Comparison of ENCODE assay signal across 7 mouse cellular contexts in genomic region chr16:64770521-64771430, GRCm38 (mm10). TPM values are rescaled to one million over a fixed set of nuclear protein-coding genes. Genes with fewer than 3 reads are reported as not detected.
A peak's percentile ranks its signal among the peaks of the same experiment; 100 is the strongest.
DNase-seq lines count a peak whose midpoint lies in the region; ATAC-seq lines count a peak whose summit lies in the region.

TSS of gene 4930453N24Rik (minus strand) at chr16:64771161.

- 2% methylated on average over 72 of the region's 72 CpGs for WGBS in intestine, embryonic 16.5 days
- WGBS in midbrain, embryonic 11.5 days = 2% methylated on average over 72 of the region's 72 CpGs

- H3K4me1 ChIP-seq in intestine, embryonic 16.5 days (ENCODE audit: control insufficient read depth, insufficient read depth, low read length) = no peaks in the 10 kb centered on the region; the same call in 1 of the 2 replicates
- H3K4me1 ChIP-seq in midbrain, embryonic 11.5 days (ENCODE audit: control insufficient read depth, insufficient read depth, low read length) = no peaks in the 10 kb centered on the region

- peak within 1 kb of the TSS; percentile 53 for H3K4me2 ChIP-seq in intestine, embryonic 16.5 days (ENCODE audit: low read depth, low read length)
- H3K4me2 ChIP-seq in midbrain, embryonic 11.5 days = peak within 1 kb of the TSS; percentile 52

- peak; percentile 98 for ATAC-seq in intestine, embryonic 16.5 days
- peak; percentile 96 for ATAC-seq in midbrain, embryonic 11.5 days (ENCODE audit: low FRiP score)

- intact Hi-C loops in gastrocnemius, postnatal 36 days (cut with DNase I) = loop anchor here (2.0 kb wide), 1 partner anchor 80 kb away; the partner anchor contains the start of genes Cggbp1 and Zfp654
- intact Hi-C loops in left cerebral cortex, postnatal 36 days (cut with DNase I) = loop anchor here (2.0 kb wide), 1 partner anchor 80 kb away; the partner anchor contains the start of genes Cggbp1 and Zfp654

- no peaks in the 10 kb centered on the region for H3K9me3 ChIP-seq in intestine, embryonic 16.5 days (ENCODE audit: control insufficient read depth, low read length)
- H3K9me3 ChIP-seq in midbrain, embryonic 11.5 days (ENCODE audit: control insufficient read depth, low read length) = no peaks in the 10 kb centered on the region

- DNase-seq in adrenal gland, adult 2 months = peak; percentile 91
- peak; percentile 86 for DNase-seq in embryo, embryonic 11.5 days (ENCODE audit: low read depth, low spot score)
- DNase-seq in gastrocnemius, postnatal 36 days = peak; percentile 81 to 84
- DNase-seq in left cerebral cortex, postnatal 36 days (ENCODE audit: low spot score in 2 of 2) = peak; percentile 86 to 88
- peak; percentile 98 for DNase-seq in midbrain, embryonic 11.5 days (ENCODE audit: low spot score, missing footprints)
- peak; percentile 80 for DNase-seq in skeletal muscle tissue, adult 2 months (ENCODE audit: low read depth, low spot score)

- H3K36me3 ChIP-seq in intestine, embryonic 16.5 days (ENCODE audit: control insufficient read depth, insufficient read depth, low read length) = no peaks in the 10 kb centered on the region
- no peaks in the 10 kb centered on the region for H3K36me3 ChIP-seq in midbrain, embryonic 11.5 days (ENCODE audit: control insufficient read depth, insufficient read depth, low read length)

- peak within 1 kb of the TSS; percentile 91 for H3K9ac ChIP-seq in intestine, embryonic 16.5 days (ENCODE audit: low read depth, low read length)
- peak within 1 kb of the TSS; percentile 86 for H3K9ac ChIP-seq in midbrain, embryonic 11.5 days (ENCODE audit: low read length)

- H3K27me3 ChIP-seq in intestine, embryonic 16.5 days (replicated peaks; ENCODE audit: control insufficient read depth, insufficient read depth, low read length) = no peaks in the 10 kb centered on the region
- no peaks in the 10 kb centered on the region for H3K27me3 ChIP-seq in midbrain, embryonic 11.5 days (ENCODE audit: control insufficient read depth, insufficient read depth, low read length)

- peak within 1 kb of the TSS; percentile 68 for H3K27ac ChIP-seq in intestine, embryonic 16.5 days (ENCODE audit: low read length)
- peak within 1 kb of the TSS; percentile 74; the same call in 1 of the 2 replicates for H3K27ac ChIP-seq in midbrain, embryonic 11.5 days (ENCODE audit: low read depth, low read length)

- peak within 1 kb of the TSS; percentile 92 for H3K4me3 ChIP-seq in intestine, embryonic 16.5 days (ENCODE audit: low read length)
- peak within 1 kb of the TSS; percentile 87 for H3K4me3 ChIP-seq in midbrain, embryonic 11.5 days (ENCODE audit: low read depth, low read length)

RNA-seq across cellular contexts. Expression of gene 4930453N24Rik, which starts in this region (rescaled TPM):
- total RNA-seq in adrenal gland, adult 2 months (2021) = 10 to 100 TPM; 29.8 to 39.6 TPM
- polyA plus RNA-seq in adrenal gland, adult 2 months (2012; rRNA removed) = 7.6 and 8.5 TPM in 2 replicates
- 10 to 100 TPM; 36.6 to 44.8 TPM for total RNA-seq in gastrocnemius, postnatal 36 days (2021)
- 14.9 and 16.4 TPM in 2 replicates for polyA plus RNA-seq in intestine, embryonic 16.5 days (2015; fragmentation: Nextera tagmentation; extraction: Ambion mirVana)
- total RNA-seq in left cerebral cortex, postnatal 36 days (2021) = 10 to 100 TPM; 23.3 to 25.4 TPM
- polyA plus RNA-seq in midbrain, embryonic 11.5 days (2014; fragmentation: Nextera tagmentation; extraction: Ambion mirVana) = 33.0 and 33.3 TPM in 2 replicates

Comparison
In these comparisons a context has a peak if more than half of its experiments do, and no peak if none do; other contexts are left out.
1. Peak in every context shown above with its lines: DNase-seq, ATAC-seq, H3K4me3 ChIP-seq and H3K27ac ChIP-seq.